Mouse (Mus musculus): ENCODE measurements around the gene Mrpl54.
A peak's percentile ranks its signal among the peaks of the same experiment; 100 is the strongest.

Gene Mrpl54

GRCm38 (mm10) chr10:81294442-81294841 is 27.7 kb upstream of the Mrpl54 start:
- DNase-seq (ENCODE audit: low read depth, low spot score) = no peak

DNA sequence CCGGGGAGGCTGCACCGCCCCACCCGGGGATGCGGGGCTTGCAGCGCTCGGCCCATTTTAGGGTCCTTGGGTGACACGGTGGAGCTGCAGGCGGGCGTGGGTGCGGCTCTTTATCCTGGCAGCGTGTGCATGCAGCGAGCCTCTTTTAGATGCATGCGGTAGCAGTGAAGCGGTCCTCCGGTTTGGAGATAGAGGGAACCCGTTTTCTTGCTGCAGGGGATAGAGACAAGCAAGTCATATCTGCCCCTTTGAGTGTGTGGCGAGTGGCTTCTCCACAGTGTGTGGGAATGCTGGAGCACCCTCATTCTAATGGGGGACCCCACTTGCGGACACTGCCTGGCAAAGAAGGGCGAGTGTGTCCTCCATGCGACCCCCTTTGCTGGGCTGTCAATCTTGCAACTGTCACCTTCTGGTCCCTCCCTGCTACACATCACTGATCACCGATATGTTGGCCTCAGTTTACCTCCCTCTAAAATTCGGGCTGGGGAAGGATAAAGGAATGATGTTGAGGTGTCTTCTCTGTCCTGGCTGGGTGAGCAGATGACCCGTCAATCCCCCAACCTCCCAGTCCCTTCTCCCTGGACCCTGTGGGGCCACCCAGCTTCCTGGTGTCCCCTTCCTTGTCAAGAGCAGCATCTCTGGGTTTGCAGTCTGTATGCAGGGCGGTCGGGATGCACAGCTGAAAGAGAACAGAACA is 26.7 kb upstream of the Mrpl54 start:
- no peak for DNase-seq (ENCODE audit: low read depth, low spot score)

DNA sequence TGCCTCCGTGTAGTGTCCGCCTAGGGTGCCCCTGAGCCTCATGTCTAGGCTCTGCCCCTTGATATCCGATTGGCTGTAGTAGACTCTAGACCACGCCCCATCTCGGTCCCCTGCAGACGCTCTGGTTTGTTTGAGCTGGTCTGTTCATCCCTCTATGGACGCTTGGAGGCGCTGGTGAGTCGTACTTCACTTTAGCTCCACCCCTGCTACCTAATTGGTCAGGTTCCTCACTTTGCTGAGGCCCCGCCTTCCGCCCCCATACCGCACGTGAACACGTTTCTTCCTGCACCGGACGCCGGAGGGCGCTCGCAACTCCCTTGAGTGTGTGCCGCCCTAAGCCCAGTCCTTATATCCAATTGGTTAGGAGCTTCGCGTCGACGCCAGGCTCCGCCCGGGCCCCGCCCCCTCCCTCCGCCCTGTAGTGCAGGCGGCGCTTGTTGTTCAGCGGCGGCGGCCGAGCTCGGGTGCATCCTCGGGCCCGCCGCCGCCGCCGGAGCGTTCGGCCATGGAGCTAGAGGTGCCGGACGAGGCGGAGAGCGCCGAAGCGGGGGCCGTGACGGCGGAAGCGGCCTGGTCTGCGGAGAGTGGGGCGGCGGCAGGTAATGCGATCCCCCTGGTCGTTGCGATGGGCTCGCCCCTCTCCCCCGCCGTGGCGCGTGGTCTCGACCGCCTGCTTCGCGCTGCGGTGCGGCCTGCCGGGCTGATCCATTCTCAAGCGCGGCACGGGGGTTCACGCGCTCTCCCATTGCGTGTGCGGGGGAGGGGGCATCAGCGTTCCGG is 26.0 kb upstream of the Mrpl54 start, which contains the start of gene Pip5k1c:
Gene Pip5k1c, plus strand, starts transcription at position 410 of the 780 bp plus-strand sequence.
- DNase-seq (ENCODE audit: low read depth, low spot score) = peak; percentile 100

GRCm38 (mm10) chr10:81291511-81292104 is 24.9 kb upstream of the Mrpl54 start, which contains the start of gene Tjp3:
Gene Tjp3 (minus strand): TSS chr10:81291581.
- no peak for DNase-seq (ENCODE audit: low read depth, low spot score)

DNA sequence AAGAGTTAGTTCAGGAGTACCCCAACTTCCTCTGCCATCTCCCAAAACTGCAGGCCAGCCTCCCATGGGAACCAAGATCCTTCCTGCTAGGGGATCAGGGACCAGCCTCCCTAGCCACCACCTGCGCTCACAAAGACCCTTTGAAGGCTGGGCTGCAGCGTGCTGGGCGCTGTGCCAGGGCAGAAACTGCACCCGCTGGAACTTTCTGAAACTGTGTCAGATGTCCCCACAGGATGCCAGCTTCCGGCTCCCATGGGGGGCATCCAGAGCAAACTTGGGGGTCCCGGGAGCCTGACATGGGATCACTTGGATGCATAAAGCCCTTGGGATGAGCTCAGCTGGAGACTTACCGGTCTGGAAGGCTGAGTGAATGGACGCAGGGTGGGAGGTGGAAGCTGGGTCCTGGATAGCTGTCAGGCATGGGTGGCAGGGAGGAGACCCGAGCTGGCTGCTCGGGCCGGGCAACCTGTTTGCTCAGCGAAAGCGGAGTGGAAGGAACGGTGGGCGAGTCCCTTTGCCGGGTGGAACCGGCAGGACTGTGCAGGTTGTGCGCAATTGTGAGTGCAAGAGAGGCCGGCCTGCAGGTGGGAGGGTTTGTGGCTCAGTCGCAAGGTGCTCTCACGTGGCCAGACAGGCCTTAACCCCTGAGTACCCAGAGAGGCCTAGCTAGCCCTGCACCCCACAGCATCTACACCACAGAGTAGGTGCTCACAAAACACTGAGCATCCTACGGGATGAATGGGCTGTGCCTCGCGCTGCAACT is 24.1 kb upstream of the Mrpl54 start:
- no peak for DNase-seq (ENCODE audit: low read depth, low spot score)

- no peak for DNase-seq (ENCODE audit: low read depth, low spot score)
These were observed 23.1 kb upstream of the Mrpl54 start for GRCm38 (mm10) chr10:81289811-81290210.

- peak; percentile 72 for DNase-seq (ENCODE audit: low read depth, low spot score)
These were observed 22.5 kb upstream of the Mrpl54 start for GRCm38 (mm10) chr10:81289278-81289677.

- no peak for DNase-seq (ENCODE audit: low read depth, low spot score)
These were observed 21.9 kb upstream of the Mrpl54 start for GRCm38 (mm10) chr10:81288601-81289000.

DNA sequence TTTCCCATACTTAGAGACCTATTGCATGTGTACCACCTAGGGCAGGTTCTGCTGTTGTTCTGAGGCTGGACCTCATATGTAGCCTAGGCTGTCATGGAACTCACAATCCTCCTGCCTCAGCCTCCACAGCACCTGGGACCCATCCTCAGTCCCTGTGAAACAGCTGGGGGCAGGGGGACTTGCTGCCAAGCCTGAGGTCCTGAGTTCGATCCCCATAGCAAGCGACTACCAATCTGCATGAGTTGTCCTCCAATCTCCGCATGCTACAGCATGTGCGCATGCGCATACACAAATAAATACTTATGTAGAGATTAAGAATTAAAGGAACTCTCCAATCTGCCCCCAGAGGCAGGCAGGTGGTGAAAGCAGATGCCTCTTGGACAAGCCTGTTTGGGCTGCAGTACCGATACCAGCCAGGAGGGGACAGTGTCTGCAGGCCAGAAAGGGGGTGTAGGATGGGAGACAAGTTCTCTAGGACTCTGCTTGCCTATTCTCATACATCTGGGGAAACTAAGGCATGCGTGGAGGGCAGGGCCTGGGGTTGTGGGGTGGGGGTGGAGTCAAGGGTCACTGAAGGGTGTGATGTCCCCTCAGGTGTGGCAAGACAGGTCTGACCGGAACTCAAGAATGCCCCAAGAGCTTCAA is 20.9 kb upstream of the Mrpl54 start:
- peak; percentile 42 for DNase-seq (ENCODE audit: low read depth, low spot score)

DNA sequence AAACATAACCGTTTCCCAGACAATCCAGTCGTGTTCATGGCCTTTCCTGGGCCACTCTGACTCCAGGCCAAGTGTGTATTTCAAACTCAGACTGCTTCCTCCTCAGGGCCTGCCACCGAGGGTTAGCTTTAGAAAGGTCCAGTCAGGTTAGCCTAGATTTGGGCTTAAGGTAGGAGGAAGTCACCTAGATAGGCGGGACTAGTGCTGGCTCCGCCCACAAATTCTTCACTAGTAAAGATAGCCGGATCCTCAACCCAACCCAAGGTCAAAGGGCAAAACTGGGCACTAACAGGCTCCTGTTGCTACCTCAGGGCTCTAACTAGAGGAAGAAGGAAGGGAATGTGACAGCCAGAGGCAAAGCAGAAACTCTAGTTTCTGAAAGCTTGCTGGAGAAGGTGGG is 19.9 kb upstream of the Mrpl54 start:
- no peak for DNase-seq (ENCODE audit: low read depth, low spot score)

DNA sequence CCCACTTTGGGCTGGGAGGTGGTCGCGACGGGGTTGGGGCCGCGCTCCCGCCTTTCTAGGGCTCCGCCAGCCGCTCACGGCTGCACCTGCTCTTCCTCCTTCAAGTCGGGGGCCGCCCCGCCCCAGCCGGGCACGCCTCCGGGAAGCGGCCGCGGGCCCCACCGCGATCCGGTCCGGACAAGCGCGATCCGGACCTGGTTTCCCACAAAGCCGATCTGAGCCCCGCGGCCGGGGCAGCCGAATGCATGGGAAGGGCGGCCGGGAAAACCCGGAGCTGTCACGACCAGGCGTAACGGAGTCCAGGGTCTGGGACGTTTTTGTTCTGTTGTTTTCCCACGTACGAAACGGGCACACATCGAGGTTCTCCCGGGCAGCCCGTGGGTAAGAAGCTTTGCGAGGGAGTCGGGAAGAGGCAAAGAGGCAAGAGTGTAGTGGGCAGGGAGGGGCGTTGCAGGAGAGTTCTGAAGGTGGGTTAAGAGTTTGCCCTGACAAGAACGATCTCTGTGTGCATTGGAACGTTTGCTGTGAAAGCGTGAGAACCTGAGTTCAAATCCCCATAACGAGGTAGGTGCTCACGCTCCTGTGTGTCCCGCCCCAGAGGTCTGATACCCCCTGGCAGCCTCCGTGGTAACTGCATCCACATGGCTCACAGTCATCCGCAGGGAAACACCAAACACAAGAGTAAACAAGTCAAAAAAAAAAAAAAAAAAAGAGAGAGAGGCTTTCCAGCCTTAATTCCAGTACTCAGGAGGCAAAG is 19.1 kb upstream of the Mrpl54 start:
- peak; percentile 77 for DNase-seq (ENCODE audit: low read depth, low spot score)

DNA sequence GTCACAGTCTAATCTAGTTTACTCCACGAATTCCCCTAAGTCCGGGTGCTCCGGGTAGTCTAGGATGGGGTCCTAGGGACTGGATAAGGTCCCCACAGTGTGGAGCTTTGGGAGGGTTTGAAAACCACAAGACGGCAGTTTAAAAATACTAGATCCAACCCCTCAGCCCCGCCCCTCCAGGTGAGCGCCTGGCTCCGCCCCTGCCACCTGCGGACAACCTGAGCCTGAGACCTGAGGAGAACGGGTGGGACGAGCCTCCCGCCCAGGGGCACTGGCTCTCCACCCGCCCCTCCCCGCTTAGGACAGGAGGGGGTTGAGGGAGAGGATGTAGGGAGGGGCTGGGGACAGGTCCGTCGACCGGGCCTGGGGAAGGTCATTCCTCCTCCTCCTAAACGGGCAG is 18.0 kb upstream of the Mrpl54 start:
- no peak for DNase-seq (ENCODE audit: low read depth, low spot score)

DNA sequence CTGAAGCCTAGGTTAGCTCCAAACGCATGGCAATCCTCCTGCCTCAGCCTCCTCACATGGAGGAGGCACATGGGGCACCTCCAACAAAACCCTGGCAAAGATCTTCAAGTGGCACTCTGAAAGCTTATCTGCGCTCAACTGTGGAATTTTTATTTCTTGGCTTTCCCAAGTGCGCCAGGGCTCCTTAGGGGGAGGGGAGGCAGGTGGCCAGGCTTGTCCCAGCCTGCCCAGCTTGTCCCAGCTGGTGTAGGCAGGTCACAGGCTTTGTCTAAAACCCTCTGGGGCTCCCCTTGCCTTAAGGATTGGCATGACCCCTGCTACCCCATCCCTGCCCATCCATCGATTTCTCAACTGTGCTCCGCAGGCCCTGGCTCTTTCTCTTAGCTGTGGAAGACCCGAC is 17.5 kb upstream of the Mrpl54 start:
- DNase-seq (ENCODE audit: low read depth, low spot score) = no peak

DNA sequence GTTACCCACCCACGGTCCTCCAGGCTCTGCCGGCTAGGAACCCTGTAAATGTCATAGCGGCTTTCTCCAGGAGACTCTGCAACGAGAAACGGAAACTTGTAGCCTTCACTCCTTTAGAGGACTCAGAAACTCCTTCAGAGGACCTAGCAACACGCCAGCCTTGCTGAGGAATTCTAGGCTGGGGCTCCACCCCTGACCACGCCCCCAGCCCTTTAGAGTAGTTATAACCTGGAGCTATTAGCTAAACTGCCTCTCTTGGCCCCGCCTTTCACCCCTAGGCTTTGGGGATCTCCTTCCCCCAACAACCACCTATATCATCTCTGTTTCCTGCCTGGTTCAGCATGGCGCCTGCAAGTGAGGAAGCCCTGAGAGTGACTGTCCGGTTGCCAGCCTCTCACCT is 12.8 kb upstream of the Mrpl54 start:
- no peak for DNase-seq (ENCODE audit: low read depth, low spot score)

GRCm38 (mm10) chr10:81277676-81278075 is 10.9 kb upstream of the Mrpl54 start:
- no peak for DNase-seq (ENCODE audit: low read depth, low spot score)

- DNase-seq (ENCODE audit: low read depth, low spot score) = no peak
These were observed 7.1 kb upstream of the Mrpl54 start for GRCm38 (mm10) chr10:81273842-81274241.

- DNase-seq (ENCODE audit: low read depth, low spot score) = no peak
These were observed 5.6 kb upstream of the Mrpl54 start for GRCm38 (mm10) chr10:81272356-81272755.

DNA sequence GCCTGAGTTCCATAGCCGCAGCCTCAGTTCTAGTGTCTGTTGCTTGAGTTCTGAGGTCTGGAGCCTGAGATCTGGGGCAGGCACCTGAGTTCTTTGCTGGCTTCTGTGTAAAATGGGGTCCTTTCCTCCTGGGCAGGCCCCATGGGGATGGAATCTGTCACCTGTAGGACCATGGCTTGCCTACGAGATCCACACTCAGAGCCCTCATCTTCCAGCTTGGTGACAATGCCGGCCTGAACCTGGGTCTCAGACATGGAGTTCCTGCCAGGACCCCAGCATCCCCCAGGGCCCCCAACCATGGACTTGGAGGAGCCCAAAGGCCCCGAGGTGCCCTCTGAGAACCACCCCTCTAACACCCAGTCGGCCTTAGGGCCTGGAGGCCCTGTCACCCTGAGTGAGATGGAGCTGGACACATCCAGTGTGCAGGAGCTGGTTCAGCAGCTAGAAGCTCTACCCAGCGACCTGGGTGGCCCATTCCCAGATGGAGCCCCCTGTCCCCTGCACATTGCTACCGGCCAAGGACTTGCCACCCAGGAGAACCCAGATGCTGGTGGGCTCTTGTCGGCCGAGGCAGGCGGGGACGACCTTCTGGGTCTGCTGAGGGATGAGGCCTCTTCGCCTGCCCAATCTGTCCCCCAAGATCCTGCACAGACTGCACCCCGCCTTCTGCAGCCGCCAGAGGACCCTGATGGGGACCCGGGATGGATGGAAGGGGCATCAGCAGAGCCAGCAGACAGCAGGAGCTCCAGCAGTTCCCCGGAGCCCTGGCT is 2.1 kb upstream of the Mrpl54 start:
- no peak for DNase-seq (ENCODE audit: low read depth, low spot score)

GRCm38 (mm10) chr10:81268056-81268455 is 1.3 kb upstream of the Mrpl54 start:
- peak; percentile 87 for DNase-seq (ENCODE audit: low read depth, low spot score)

DNA sequence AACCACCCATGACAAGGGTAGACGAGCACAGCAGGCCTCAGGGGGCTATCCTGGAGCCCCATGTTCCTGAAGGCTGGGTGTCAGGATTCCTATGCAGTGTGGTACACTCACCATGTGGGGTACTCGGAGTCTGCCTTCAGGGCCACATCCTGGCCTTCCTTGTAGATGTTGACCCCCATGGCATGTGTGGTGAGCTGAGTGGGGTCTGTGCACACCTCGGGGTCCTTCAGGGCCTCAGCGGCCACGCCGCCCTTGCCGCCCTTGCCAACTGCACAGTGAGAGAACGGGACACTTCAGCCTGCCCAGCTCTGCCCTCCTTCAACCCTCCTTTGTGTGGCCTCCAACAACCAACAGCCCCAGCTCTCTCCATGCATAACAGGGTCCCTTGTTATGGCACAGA is 1.2 kb downstream of the Mrpl54 start:
- no peak for DNase-seq (ENCODE audit: low read depth, low spot score)
